Mouse (Mus musculus): Measurements from ENCODE around the gene Tmem232.

The Tmem232 gene

GRCm38 (mm10) chr17:65527529-65527928 is 13.1 kb downstream of the Tmem232 start:
- WGBS = 60% methylated on average over 5 of the region's 5 CpGs

GRCm38 (mm10) chr17:65513517-65513916 is 27.1 kb downstream of the Tmem232 start:
- 80% methylated on average over 3 of the region's 3 CpGs for WGBS

GRCm38 (mm10) chr17:65484654-65485053 is 55.9 kb downstream of the Tmem232 start:
- WGBS = 75% methylated on average over 10 of the region's 10 CpGs

GRCm38 (mm10) chr17:65476747-65477146 is 63.8 kb downstream of the Tmem232 start:
- 68% methylated on average over 10 of the region's 10 CpGs for WGBS

- 78% methylated on average over 12 of the region's 12 CpGs for WGBS
These were observed 102.7 kb downstream of the Tmem232 start for GRCm38 (mm10) chr17:65437906-65438305.

- 76% methylated on average over 9 of the region's 9 CpGs for WGBS
These were observed 135.3 kb downstream of the Tmem232 start for GRCm38 (mm10) chr17:65405309-65405708.

GRCm38 (mm10) chr17:65400914-65401313 is 139.7 kb downstream of the Tmem232 start:
- 65% methylated on average over 1 of the region's 1 CpGs for WGBS

GRCm38 (mm10) chr17:65384411-65384962 is 156.1 kb downstream of the Tmem232 start:
- 82% methylated on average over 9 of the region's 9 CpGs for WGBS

GRCm38 (mm10) chr17:65370034-65370780 is 170.4 kb downstream of the Tmem232 start:
- WGBS = 18% methylated on average over 7 of the region's 7 CpGs

GRCm38 (mm10) chr17:65365535-65366254 is 174.9 kb downstream of the Tmem232 start:
- 67% methylated on average over 3 of the region's 3 CpGs for WGBS

GRCm38 (mm10) chr17:65351836-65352235 is 188.7 kb downstream of the Tmem232 start:
- WGBS = 46% methylated on average over 8 of the region's 8 CpGs

GRCm38 (mm10) chr17:65340016-65340415 is 200.6 kb downstream of the Tmem232 start:
- WGBS = 46% methylated on average over 4 of the region's 4 CpGs

- 83% methylated on average over 8 of the region's 8 CpGs for WGBS
These were observed 209.8 kb downstream of the Tmem232 start for GRCm38 (mm10) chr17:65330759-65331158.

- 17% methylated on average over 2 of the region's 2 CpGs for WGBS
These were observed 215.3 kb downstream of the Tmem232 start for GRCm38 (mm10) chr17:65325249-65325648.

GRCm38 (mm10) chr17:65320623-65321022 is 220.0 kb downstream of the Tmem232 start:
- 88% methylated on average over 6 of the region's 6 CpGs for WGBS

GRCm38 (mm10) chr17:65297831-65298230 is 242.8 kb downstream of the Tmem232 start:
- WGBS = 56% methylated on average over 5 of the region's 5 CpGs

- 62% methylated on average over 2 of the region's 2 CpGs for WGBS
These were observed 288.4 kb downstream of the Tmem232 start for GRCm38 (mm10) chr17:65252160-65252559.

- 49% methylated on average over 8 of the region's 8 CpGs for WGBS
These were observed 290.3 kb downstream of the Tmem232 start for GRCm38 (mm10) chr17:65250261-65250660.

- WGBS = 56% methylated on average over 5 of the region's 5 CpGs
These were observed 296.9 kb downstream of the Tmem232 start for GRCm38 (mm10) chr17:65243716-65244115.

GRCm38 (mm10) chr17:65225347-65225916 is 315.1 kb downstream of the Tmem232 start:
- WGBS = 68% methylated on average over 6 of the region's 6 CpGs

- WGBS = 91% methylated on average over 6 of the region's 6 CpGs
These were observed 318.9 kb downstream of the Tmem232 start for GRCm38 (mm10) chr17:65221687-65222086.

Measured in cerebral cortex, adult 2 months (tissue).